Mouse (Mus musculus): ENCODE data around the gene Gpat3.

GRCm38 (mm10) chr5:100913274-100913673, 67.8 kb downstream of the Gpat3 start:
- TF ChIP-seq CTCF (IDR thresholded peaks at IDR 0.05; ENCODE audit: low read depth), result no peak
- TF ChIP-seq EP300 (IDR thresholded peaks at IDR 0.05; ENCODE audit: low read depth), result no peak

Data from heart, postnatal 0 days (tissue).